Mouse (Mus musculus) liver, embryonic 12.5 days (tissue): ENCODE data around the gene Iqsec1. TPM values are rescaled to one million over a fixed set of nuclear protein-coding genes. Genes with fewer than 3 reads are reported as not detected.

Source experiments
- ATAC-seq: fragments of 200-750 bp; cut with Nextera tagmentation; 2 replicates; pipeline ENCODE4 v1.8.0; 2017; ENCODE audit warnings: moderate number of reproducible peaks, mild to moderate bottlenecking, moderate library complexity
- H3K27ac ChIP-seq: fragments of 300-500 bp; sonication (generic); 2 replicates; pipeline ENCODE4 v1.5.1; 2016; ENCODE audit warnings: mild to moderate bottlenecking
- H3K27me3 ChIP-seq: fragments of 300-500 bp; sonication (generic); replicated peaks from 2 replicates; pipeline ENCODE4 v1.6.1; 2016; ENCODE audit warnings: mild to moderate bottlenecking, moderate library complexity
- H3K36me3 ChIP-seq: fragments of 300-500 bp; sonication (generic); 2 replicates; pipeline ENCODE4 v1.6.1; 2016; ENCODE audit warnings: mild to moderate bottlenecking, moderate library complexity
- H3K4me1 ChIP-seq: fragments of 300-500 bp; sonication (generic); 2 replicates; pipeline ENCODE4 v1.6.1; 2016
- H3K4me2 ChIP-seq: fragments of 300-500 bp; sonication (generic); 2 replicates; pipeline ENCODE4 v1.6.1; 2016; ENCODE audit warnings: mild to moderate bottlenecking, moderate library complexity
- H3K4me3 ChIP-seq: fragments of 300-500 bp; sonication (generic); 2 replicates; pipeline ENCODE4 v1.5.1; 2016; ENCODE audit warnings: mild to moderate bottlenecking, moderate library complexity
- H3K9ac ChIP-seq: fragments of 300-500 bp; sonication (generic); 2 replicates; pipeline ENCODE4 v1.6.1; 2016; ENCODE audit warnings: mild to moderate bottlenecking, moderate library complexity
- H3K9me3 ChIP-seq: fragments of 300-500 bp; sonication (generic); replicated peaks from 2 replicates; pipeline ENCODE4 v1.6.1; 2016; ENCODE audit warnings: mild to moderate bottlenecking, moderate library complexity
- WGBS: fragments of 180-500 bp; shearing (Covaris S2); methylation state at CpG from one replicate; pipeline ENCODE4 v1.1.7; 2016; ENCODE audit not compliant: insufficient replicate concordance; 5-methylcytosine and 5-hydroxymethylcytosine counted together
- polyA plus RNA-seq: library from polyadenylated mRNA; unstranded; fragments of >200 nt; fragmentation: Nextera tagmentation; extraction: Ambion mirVana; gene quantifications from 2 replicates; pipeline ENCODE4 v1.2.1, GENCODE M21; 2016

The Iqsec1 gene
- polyA plus RNA-seq, 1 experiment from 2014 or later, result 3.9 TPM

DNA sequence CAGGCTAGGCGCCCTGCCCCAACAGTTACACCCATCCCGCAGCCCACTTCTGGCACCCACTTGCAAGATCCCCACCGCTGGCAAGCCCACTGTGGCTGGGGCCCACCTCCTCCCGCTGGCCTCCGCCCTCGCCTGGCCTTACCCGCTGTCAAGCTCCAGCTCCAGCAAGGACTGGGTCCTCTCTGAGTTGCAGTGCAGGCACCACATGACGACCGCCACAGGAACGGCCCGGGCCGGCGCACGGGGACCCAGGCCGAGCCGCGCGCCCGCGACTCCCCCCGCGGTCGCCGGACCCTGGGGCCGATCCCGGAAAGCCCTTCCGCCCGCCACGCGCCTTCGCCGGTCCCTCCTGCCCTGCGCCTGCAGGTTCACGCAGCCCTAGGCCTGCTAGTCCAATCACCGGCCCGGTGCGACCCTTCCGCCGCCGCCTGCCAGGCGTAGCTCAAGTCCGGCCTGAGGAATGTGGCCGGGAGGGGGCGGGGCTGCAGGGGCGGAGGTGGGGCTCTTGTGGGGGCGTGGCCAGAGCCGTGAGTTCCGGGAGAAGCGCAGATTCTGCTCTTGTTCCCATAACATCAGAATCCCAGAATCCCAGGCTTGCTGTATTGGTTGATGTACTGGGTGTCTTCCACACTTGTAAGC, 272.3 kb downstream of the Iqsec1 start:
- Histone ChIP-seq H3K27ac (peak overlapping the region; percentile 80), H3K27me3 (no peaks in the 10 kb centered on the region), H3K4me1 (peaks cover 67% of the 10 kb centered on the region), H3K4me2 (peak overlapping the region; percentile 81), H3K9ac (peak overlapping the region; percentile 93), H3K4me3 (peak overlapping the region; percentile 75), H3K36me3 (0 out of 2 replicates have a peak, but pooled peaks cover 7% of the 10 kb centered on the region), H3K9me3 (no peaks in the 10 kb centered on the region)
- WGBS, result under 1% methylated on average over 49 of the region's 49 CpGs
- ATAC-seq, result peak; percentile 84

DNA sequence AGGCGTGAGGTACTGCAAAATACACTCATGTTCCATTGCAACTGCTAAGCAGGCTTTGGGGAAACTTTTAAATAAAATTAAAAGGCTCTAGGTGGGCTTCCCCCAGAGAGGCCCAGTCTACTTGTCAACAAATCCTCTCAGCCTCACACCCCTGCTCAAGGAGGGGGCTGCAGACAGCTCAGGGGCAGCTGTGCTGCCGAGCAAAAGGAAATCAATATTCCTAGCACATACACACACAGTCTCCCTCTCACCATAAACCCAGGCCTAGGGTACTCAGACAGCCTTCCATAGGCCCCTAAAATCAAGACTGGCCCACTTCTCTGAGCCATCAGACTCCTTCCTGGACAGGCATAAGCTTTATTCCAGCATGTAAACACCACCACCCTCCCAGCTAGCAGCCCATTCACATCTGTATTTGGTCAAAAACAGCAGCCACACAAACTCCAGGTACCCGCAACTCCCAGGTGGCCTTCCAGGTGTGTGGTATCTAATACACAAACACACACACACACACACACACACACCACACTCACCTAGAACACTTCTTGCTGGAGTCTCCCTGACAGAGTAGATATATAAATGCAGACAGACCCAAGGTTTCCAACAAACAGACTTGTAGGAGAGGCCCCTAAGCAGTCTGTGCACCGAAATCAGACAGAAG, 273.1 kb downstream of the Iqsec1 start:
- H3K36me3 ChIP-seq, result 0 out of 2 replicates have a peak, but pooled peaks cover 7% of the 10 kb centered on the region
- peak overlapping the region; percentile 75 for H3K4me3 ChIP-seq
- ATAC-seq, result no peak
- H3K27ac ChIP-seq, result peak overlapping the region; percentile 80
- H3K9me3 ChIP-seq, result no peaks in the 10 kb centered on the region
- H3K4me2 ChIP-seq, result peak overlapping the region; percentile 81
- peaks cover 67% of the 10 kb centered on the region for H3K4me1 ChIP-seq
- 51% methylated on average over 4 of the region's 4 CpGs for WGBS
- no peaks in the 10 kb centered on the region for H3K27me3 ChIP-seq
- peak overlapping the region; percentile 93 for H3K9ac ChIP-seq

DNA sequence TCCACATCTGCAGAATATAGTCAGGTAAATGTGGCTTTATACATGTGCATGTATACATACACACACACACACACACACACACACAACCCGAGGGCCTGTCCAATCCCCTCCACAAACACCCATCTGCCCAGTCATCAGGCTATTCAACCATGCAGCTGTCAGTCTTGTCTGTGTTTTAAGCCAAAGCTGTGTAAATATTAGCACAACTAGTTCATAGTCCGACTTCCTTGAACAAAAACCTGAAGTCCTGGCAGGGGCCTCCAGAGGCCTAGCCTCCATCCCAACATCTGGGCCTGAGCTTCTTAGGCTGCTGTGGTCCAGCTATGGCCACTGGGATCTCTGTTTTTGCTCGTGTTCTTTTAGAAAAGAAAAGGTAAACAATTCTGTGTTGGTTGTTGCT, 274.8 kb downstream of the Iqsec1 start:
- Histone ChIP-seq H3K9ac (0 out of 2 replicates have a peak overlapping the region, but pooled peaks have one; percentile 4), H3K4me3 (no peak overlapping the region), H3K9me3 (no peaks in the 10 kb centered on the region), H3K4me1 (peaks cover 81% of the 10 kb centered on the region), H3K27me3 (no peaks in the 10 kb centered on the region), H3K27ac (peak overlapping the region; percentile 93), H3K36me3 (0 out of 2 replicates have a peak, but pooled peaks cover 7% of the 10 kb centered on the region), H3K4me2 (peak overlapping the region; percentile 10)
- 62% methylated on average over 3 of the region's 3 CpGs for WGBS
- ATAC-seq, result no peak

DNA sequence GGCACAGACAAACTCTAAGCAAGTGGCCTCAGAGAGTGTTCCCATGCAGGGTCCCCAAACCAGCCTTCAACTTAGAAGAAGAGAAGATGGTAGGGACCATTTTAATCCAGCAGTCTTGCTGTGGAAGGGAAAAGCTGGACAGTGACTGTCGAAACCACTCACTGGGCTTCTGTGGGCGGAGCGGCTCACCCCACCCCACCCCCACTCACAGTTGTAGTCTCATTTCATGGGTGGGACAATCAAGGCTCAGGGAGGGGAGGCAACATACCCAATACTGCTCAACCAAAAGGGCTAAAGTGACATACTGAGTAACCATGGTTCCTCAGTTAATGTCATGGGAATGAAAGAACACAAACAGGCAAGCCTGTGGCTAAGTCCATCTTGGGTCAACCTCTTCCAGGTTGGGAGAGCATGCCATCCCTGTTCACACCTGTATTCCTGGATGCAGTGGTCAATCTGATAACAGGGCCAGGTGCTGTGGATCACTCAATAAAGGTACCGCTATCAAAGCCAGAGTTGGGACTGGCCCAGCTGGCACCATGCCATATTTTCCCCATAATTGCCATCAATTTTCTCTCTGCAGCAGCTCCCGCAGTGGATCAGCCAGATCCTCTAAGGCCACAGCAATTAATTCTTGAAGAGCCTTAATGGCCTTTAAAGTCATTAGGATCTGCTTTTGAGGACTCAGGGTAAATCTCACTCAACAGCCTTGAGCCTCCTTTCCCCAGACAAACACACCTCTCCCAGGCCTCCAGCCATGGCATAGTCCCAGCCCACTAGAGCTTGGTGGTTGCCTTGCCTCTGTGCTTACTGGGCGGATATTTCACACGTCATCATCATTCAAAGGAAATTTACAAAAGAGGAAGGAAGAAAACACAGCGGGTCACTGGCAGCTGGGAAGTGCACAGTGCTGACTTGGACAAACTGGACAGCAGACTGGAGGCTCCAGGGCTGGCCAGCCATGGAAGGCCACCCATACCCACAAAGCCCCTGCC, 275.7 kb downstream of the Iqsec1 start:
- Histone ChIP-seq H3K9me3 (no peaks in the 10 kb centered on the region), H3K9ac (no peak overlapping the region; the same call in 1 of the 2 replicates), H3K27me3 (no peaks in the 10 kb centered on the region), H3K27ac (peak overlapping the region; percentile 93), H3K4me2 (peak overlapping the region; percentile 24), H3K4me1 (peaks cover 89% of the 10 kb centered on the region), H3K36me3 (0 out of 2 replicates have a peak, but pooled peaks cover 7% of the 10 kb centered on the region), H3K4me3 (no peak overlapping the region)
- ATAC-seq, result no peak
- WGBS, result 60% methylated on average over 8 of the region's 8 CpGs

GRCm38 (mm10) chr6:90712063-90712462, 276.4 kb downstream of the Iqsec1 start:
- no peak for ATAC-seq

GRCm38 (mm10) chr6:90711476-90712035, 276.9 kb downstream of the Iqsec1 start:
- peak overlapping the region; percentile 63 for H3K9ac ChIP-seq

More at GRCm38 (mm10) chr6:90712063-90712462, 276.4 kb downstream of the Iqsec1 start:
- Histone ChIP-seq H3K4me3 (no peak overlapping the region), H3K9me3 (no peaks in the 10 kb centered on the region), H3K27me3 (no peaks in the 10 kb centered on the region), H3K27ac (peak overlapping the region; percentile 93), H3K36me3 (peaks cover 12% of the 10 kb centered on the region), H3K4me2 (peak overlapping the region; percentile 24), H3K9ac (no peak overlapping the region; the same call in 1 of the 2 replicates), H3K4me1 (peaks cover 96% of the 10 kb centered on the region)
- 67% methylated on average over 3 of the region's 3 CpGs for WGBS

GRCm38 (mm10) chr6:90710778-90711177, 277.7 kb downstream of the Iqsec1 start:
- Histone ChIP-seq H3K4me3 (no peak overlapping the region), H3K9ac (peak overlapping the region; percentile 63), H3K4me1 (peaks cover 99% of the 10 kb centered on the region), H3K27me3 (no peaks in the 10 kb centered on the region), H3K9me3 (no peaks in the 10 kb centered on the region), H3K36me3 (peaks cover 12% of the 10 kb centered on the region), H3K4me2 (peak overlapping the region; percentile 69), H3K27ac (peak overlapping the region; percentile 93)
- whole genome bisulfite sequencing, result 71% methylated on average over 5 of the region's 5 CpGs
- no peak for ATAC-seq

More at GRCm38 (mm10) chr6:90711476-90712035, 276.9 kb downstream of the Iqsec1 start:
- 82% methylated on average over 12 of the region's 12 CpGs for WGBS
- Histone ChIP-seq H3K36me3 (peaks cover 12% of the 10 kb centered on the region), H3K9me3 (no peaks in the 10 kb centered on the region), H3K4me2 (peak overlapping the region; percentile 24; the same call in 1 of the 2 replicates), H3K27ac (peak overlapping the region; percentile 93), H3K4me3 (no peak overlapping the region), H3K27me3 (no peaks in the 10 kb centered on the region), H3K4me1 (peaks cover 96% of the 10 kb centered on the region)
- ATAC-seq, result no peak

GRCm38 (mm10) chr6:90709929-90710777, 278.3 kb downstream of the Iqsec1 start:
- H3K36me3 ChIP-seq, result peaks cover 12% of the 10 kb centered on the region
- H3K9me3 ChIP-seq, result no peaks in the 10 kb centered on the region
- peak; percentile 94 for ATAC-seq
- H3K4me1 ChIP-seq, result peaks cover 99% of the 10 kb centered on the region
- no peaks in the 10 kb centered on the region for H3K27me3 ChIP-seq
- peak overlapping the region; percentile 73 for H3K9ac ChIP-seq
- H3K27ac ChIP-seq, result peak overlapping the region; percentile 93
- peak overlapping the region; percentile 69 for H3K4me2 ChIP-seq
- H3K4me3 ChIP-seq, result peak overlapping the region; percentile 23
- 27% methylated on average over 9 of the region's 9 CpGs for WGBS

DNA sequence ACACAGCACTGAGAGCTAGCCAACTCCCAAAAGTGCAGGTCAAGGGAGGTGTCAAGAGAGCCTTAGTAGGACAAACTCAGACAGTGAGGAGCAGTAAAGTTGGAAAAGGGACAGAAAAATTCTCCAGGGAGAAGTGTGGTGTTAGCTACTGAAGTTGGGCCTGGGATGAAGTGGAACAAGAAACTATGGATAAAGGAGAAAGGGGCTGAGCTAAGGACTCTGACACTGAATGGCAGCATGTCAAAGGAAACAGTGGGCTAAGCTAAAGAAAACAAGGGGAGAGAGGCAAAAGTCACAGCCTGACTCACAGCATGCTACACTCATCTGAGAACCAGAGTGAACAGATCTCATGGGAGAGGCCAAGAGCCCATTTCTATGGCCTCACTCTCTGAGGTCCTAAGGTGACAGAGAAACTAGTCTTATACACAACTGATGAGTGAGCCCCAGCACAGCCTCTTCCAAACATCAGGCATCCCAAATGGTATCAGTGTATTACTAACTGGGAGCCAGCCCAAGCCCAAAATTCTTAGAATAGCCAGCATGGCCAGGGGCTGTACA, 280.3 kb downstream of the Iqsec1 start:
- Histone ChIP-seq H3K9ac (no peak overlapping the region), H3K27me3 (no peaks in the 10 kb centered on the region)

GRCm38 (mm10) chr6:90707143-90707542, 281.3 kb downstream of the Iqsec1 start:
- no peaks in the 10 kb centered on the region for H3K27me3 ChIP-seq
- H3K36me3 ChIP-seq, result peaks cover 4% of the 10 kb centered on the region
- peak overlapping the region; percentile 28; the same call in 1 of the 2 replicates for H3K4me2 ChIP-seq
- H3K27ac ChIP-seq, result peak overlapping the region; percentile 93
- no peak overlapping the region for H3K4me3 ChIP-seq
- WGBS, result 65% methylated on average over 4 of the region's 4 CpGs
- H3K9ac ChIP-seq, result peak overlapping the region; percentile 54
- ATAC-seq, result peak; percentile 70
- peaks cover 100% of the 10 kb centered on the region for H3K4me1 ChIP-seq
- no peaks in the 10 kb centered on the region for H3K9me3 ChIP-seq

More for the DNA sequence above, 280.3 kb downstream of the Iqsec1 start:
- Histone ChIP-seq H3K4me2 (no peak overlapping the region), H3K27ac (peak overlapping the region; percentile 93), H3K9me3 (no peaks in the 10 kb centered on the region), H3K36me3 (peaks cover 4% of the 10 kb centered on the region), H3K4me3 (no peak overlapping the region), H3K4me1 (peaks cover 100% of the 10 kb centered on the region)
- ATAC-seq, result no peak
